Mouse (Mus musculus) C2C12 (cell line): ENCODE data around the gene Cxcl1.

ENCODE experiments used
- CEBPB ChIP-seq: IDR thresholded peaks from one replicate; pipeline ENCODE4 v1.6.1; 2011; ENCODE audit warnings: low read depth, mild to moderate bottlenecking, control low read depth, moderate library complexity
- CTCF ChIP-seq: IDR thresholded peaks from one replicate; pipeline ENCODE4 v1.5.1; 2011; ENCODE audit not compliant: control insufficient read depth, insufficient read depth, insufficient read length
- FOSL1 ChIP-seq: IDR thresholded peaks from one replicate; pipeline ENCODE4 v1.8.0; 2011; ENCODE audit warnings: mild to moderate bottlenecking, low read length; ENCODE audit not compliant: poor library complexity, insufficient read depth, severe bottlenecking
- MAX ChIP-seq: IDR thresholded peaks from one replicate; pipeline ENCODE4 v1.6.1; 2011; ENCODE audit warnings: mild to moderate bottlenecking, control low read depth
- MYOD1 ChIP-seq: IDR thresholded peaks from one replicate; pipeline ENCODE4 v1.6.1; 2011; ENCODE audit warnings: low read depth; ENCODE audit not compliant: control insufficient read depth, insufficient read length
- MYOG ChIP-seq: IDR thresholded peaks from one replicate; pipeline ENCODE4 v1.6.1; 2011; ENCODE audit not compliant: control insufficient read depth, insufficient read length; ENCODE audit errors: extremely low read depth
- USF1 ChIP-seq: IDR thresholded peaks from one replicate; pipeline ENCODE4 v1.6.1; 2011; ENCODE audit warnings: low read depth, mild to moderate bottlenecking, control low read depth, moderate library complexity

- TF ChIP-seq USF1: no peak
- no peak for TF ChIP-seq CTCF
- no peak for TF ChIP-seq MAX
- TF ChIP-seq CEBPB: no peak
- TF ChIP-seq MYOG: no peak
- no peak for TF ChIP-seq FOSL1
- no peak for TF ChIP-seq MYOD1
Observed at GRCm38 (mm10) chr5:90891464-90891813, 398 bp downstream of the Cxcl1 start.
